Mouse (Mus musculus) liver, embryonic 14.5 days (tissue): ENCODE measurements at regions not wholly inside any gene's neighbourhood (a gene's known extent, or its start where the extent isn't known, plus 50 kb on each side); places are given as distances from the start of the nearest gene placed in this dataset.

Source experiments
- CTCF ChIP-seq: IDR thresholded peaks from 2 replicates; pipeline ENCODE4 v1.5.1; 2016; ENCODE audit warnings: antibody characterized with exemption, low read depth, control low read depth
- EP300 ChIP-seq: IDR thresholded peaks from 2 replicates; pipeline ENCODE4 v1.6.1; 2016; ENCODE audit warnings: antibody characterized with exemption, low read depth

GRCm38 (mm10) chr2:178976046-178976445 lies 466.2 kb upstream of the Cdh4 start:
- TF ChIP-seq CTCF (no peak), EP300 (no peak)
